Mouse (Mus musculus): ENCODE measurements around the gene Stxbp1. TPM values are rescaled to one million over a fixed set of nuclear protein-coding genes. Genes with fewer than 3 reads are reported as not detected.

The Stxbp1 gene
- total RNA-seq, 2 experiments from 2014 or later: 601 to 619 TPM

DNA sequence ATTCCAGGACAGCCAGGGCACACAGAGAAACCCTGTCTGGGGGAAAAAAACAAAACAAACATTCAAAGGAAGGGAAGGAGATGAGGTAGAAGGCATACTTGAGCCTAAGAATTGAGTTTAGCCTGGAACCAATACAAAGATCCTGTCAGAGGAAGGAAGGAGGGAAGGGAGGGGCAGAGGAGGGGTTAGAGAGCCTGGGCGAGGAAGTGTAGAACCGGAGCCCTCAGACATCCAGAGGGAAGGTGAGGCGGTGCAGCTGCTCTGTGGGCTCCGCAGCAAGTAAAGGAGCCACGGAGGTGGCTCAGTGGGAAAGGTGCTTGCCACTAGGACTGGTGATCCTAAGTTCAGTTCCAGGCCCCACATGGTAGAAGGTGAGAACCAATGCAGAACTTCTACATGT is 5.9 kb downstream of the Stxbp1 start:
- DNase-seq (ENCODE audit: low spot score in 2 of 2): no peak

DNA sequence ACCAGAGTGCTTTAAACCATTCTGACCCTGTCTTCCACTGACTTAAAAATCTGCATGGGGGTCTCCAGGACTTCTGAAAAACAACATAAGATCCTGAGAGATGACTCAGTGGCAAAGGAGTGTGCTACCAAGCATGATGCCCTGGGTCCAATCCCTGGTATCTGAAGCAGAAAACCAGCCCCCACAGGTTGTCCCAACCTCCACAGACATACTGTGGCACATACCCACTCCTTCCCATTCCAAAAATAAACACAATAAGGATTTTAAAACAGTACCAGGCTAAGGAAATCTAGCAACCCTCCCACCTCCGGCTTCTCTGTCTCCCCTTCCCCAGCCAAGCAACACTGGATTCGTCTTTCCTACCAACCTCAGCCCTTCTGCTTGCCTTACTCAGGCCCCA is 7.8 kb downstream of the Stxbp1 start:
- no peak for DNase-seq (ENCODE audit: low spot score in 2 of 2)

DNA sequence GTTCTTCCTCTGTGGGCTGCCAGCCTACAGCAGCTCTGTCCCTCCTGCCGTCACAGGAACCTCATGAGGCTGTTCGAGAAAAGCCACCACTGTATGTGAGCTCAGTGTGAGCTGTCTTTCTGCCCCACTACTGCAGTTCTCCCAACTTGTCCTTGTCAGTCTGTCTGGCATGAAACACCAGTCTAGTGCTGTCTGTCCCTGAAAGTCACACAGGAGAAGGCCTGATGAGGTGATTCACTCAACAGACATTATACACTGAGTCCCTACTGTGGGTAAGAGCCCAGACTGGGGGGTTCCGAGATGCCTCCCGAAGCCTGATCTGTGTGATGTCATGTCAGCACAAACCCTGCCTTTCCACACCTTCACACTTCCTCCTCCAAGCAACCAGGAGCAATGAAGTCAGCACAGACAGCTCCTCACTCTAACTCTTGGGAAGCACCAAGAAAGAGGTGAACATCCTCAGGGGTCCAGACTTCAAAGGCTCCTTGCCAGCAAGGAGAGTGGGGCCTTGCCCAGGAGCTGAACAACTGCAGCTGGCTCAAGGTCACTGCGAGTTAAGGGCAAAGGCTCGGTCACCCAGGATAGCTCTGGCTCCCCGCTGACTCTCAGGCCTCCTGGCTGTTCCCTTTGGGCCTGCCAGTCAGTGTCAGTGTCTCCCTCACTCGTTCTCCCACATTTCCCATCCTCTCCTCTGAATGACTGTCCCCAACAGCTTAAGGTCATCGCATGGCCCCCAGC is 8.7 kb downstream of the Stxbp1 start:
- no peak for DNase-seq (ENCODE audit: low spot score in 2 of 2)

DNA sequence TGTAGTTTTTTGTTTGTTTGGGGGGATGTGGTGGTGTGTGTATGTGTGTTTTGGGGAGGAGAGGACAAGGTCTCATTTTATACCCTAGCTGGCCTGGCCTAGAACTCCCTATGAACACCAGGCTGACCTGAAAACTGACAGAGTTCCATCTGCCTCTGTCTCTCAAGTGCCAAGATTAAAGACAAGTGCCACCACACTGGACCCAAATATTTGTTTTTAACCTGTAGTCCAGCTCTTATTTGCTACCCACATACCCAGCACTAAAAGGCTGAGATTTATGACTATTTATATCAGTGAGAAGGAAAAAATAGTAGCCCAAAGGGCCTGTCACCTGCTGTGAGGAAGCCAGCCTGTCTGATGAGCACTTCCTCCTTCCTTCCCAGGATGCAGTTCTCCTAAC is 11.5 kb downstream of the Stxbp1 start:
- no peak for DNase-seq (ENCODE audit: low spot score in 2 of 2)

DNA sequence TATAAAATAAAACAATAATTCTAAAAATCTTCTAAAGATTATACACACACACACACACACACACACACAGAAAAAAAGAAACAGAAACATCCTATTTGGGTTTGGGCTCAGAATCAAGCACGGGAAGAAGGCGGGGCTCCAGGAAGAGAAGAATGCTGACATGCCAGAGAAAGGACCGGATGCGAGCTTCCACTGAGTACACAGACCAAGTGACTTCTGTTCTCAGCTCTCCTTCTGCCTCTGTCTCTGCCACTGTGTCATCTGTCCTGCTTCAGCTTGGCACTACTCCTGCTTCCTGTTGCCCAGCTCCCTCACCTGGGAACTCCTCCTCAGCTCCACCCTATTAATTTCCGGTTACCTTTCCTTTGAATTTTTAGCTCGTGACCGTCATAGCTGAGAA is 12.5 kb downstream of the Stxbp1 start:
- DNase-seq (ENCODE audit: low spot score in 2 of 2): no peak

DNA sequence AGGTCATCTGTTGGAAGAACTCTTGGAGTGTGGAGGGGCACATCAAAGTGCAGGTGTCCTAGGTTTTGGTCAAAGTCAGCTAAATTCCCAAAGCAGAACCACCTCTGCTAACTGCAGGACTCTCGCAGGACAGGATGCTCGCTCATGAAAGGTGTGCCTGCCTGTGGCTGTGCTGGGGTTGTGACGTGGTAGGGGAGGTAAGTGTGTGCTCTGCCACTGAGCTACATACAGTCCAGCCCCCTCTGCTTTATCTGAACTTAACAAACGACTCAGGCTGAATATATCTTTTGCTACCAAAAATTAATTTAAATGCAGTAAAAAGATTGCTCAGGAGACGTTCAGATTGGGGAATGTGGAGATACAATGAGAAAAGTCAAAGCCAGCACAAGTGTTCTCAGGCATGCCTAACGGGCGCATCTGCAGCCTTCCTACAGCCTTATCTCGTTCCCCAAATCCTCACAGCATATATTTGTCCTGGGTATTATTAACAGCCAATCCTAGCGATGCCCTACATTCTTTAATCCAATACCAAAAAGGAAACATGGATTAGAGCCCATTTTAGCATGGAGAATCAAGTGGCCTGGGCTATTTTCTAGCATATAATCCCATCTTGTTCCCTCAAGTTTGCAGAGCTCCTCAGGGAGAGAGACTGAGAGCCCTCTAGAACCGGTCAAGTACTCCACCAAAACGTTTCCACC is 17.9 kb downstream of the Stxbp1 start:
- no peak for DNase-seq (ENCODE audit: low spot score in 2 of 2)

DNA sequence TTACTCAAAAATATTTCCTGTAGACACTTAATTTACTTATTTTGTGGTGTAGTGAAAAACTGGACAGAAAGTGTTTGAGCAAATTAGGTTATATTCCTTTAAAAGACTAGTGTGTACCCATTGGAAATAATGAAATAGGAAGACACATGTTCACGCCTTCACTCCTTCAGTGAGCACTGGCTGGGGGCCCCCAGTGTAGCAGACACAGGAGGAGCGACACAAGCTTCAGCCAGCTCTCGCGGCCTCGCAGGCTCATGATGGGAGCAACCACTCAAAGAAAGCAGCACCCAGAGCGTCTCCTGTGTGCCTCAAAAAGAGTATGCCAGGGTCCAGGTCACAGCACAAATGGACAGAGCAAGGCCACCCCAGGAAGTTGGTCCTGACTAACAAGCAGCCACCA is 21.2 kb downstream of the Stxbp1 start:
- no peak for DNase-seq (ENCODE audit: low spot score in 2 of 2)

DNA sequence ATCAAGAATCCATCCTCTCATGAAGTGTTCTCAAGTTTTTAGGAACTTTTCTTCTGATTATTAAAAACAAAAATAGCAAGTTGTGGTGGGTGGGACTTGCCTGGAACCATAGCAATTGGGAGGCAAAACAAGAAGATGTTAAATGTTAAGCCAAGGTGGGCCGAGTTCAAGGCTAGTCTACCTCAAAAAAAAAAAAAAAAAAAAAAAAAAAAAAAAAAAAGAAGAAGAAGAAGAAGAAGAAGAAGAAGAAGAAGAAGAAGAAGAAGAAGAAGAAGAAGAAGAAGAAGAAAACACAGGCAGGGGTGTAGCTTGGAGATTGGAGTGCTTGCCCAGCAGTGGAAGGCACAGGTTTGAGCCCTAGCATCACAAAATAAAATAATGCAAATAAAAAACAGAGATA is 22.3 kb downstream of the Stxbp1 start:
- DNase-seq (ENCODE audit: low spot score in 2 of 2): no peak

DNA sequence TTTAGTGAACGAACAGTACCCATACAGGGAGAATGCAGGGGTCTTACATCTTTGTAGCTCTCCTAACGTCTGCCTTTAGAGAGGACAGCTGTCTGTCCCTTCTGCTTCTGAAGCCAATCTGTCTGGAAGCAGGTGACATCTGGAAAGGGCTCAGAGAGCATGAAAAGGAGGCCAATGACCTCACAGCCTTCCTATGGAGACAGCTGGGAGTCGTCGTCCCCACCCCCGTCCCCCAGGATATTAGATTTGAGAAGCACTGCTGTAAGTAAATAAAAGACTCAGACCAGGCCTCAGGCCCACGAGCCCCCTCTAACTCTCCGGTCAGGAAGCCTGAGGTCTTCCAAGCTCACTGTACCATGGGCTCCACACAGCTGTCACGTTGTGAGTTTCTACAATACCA is 22.9 kb downstream of the Stxbp1 start:
- DNase-seq (ENCODE audit: low spot score in 2 of 2): no peak

DNA sequence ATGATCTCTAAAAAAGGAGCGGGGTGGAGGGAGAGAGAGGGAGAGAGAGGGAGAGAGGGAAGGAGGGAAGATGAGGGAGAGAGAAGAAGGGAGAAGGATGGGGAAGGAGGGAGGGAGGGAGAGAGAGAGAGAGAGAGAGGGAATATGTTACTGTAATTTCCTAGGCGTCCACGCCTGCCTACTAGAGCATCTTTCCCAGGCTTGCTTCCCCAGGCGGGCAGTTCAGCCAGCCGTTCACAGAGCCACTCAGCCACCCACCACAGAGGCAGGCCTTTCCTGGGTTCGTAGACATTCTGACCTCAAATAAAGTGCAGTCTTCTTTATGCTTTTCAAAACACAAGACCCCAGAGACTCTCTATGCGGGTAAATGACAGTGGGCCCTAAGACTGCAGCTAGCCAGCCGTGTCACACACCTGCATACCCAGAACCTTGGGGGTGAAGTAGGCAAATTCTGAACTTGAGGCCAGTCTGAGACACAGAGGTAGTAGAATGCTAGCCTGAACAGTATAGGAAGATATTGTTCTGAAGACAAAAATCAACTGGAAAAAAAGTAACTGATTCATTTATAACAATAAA is 23.4 kb downstream of the Stxbp1 start:
- DNase-seq (ENCODE audit: low spot score in 2 of 2): no peak

DNA sequence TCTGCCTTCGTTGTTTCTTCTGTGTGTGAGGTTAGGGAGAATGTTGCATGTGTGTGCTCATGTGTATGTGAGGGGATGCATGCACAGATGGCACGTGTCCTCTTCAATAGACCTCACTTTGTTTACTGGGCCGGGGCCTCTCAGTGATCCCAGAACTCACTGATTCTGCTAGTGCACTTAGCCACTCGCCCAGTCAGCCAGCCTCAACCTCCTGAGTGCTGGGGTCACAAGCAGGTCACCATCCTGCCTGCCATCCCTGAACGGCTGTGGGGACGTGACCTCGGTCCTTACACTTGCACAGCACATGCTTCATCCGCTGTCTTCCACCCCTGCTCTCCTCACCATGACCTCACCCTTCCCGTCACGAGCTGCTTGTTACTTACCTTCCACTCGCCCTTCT is 23.9 kb downstream of the Stxbp1 start:
- no peak for DNase-seq (ENCODE audit: low spot score in 2 of 2)

DNA sequence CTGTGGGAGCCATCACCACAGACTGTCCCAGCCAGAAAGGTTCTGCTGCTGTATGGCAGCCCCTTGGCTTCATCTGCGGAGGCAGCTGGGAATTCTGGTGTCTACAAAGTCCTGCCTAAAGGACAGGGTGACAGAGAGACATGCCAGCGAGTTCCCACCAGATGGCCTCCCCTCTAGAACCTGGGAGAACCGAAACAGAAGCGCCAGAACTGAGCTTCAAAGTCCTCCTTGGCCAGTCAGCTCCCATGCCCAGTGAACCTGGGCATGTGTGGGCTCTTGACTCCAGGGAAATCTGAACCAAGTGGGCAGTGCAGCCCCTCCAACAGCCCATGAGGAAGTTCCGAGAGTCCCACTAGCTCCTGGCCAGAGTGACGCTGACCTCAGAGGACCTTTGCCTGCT is 24.4 kb downstream of the Stxbp1 start:
- DNase-seq (ENCODE audit: low spot score in 2 of 2): no peak

DNA sequence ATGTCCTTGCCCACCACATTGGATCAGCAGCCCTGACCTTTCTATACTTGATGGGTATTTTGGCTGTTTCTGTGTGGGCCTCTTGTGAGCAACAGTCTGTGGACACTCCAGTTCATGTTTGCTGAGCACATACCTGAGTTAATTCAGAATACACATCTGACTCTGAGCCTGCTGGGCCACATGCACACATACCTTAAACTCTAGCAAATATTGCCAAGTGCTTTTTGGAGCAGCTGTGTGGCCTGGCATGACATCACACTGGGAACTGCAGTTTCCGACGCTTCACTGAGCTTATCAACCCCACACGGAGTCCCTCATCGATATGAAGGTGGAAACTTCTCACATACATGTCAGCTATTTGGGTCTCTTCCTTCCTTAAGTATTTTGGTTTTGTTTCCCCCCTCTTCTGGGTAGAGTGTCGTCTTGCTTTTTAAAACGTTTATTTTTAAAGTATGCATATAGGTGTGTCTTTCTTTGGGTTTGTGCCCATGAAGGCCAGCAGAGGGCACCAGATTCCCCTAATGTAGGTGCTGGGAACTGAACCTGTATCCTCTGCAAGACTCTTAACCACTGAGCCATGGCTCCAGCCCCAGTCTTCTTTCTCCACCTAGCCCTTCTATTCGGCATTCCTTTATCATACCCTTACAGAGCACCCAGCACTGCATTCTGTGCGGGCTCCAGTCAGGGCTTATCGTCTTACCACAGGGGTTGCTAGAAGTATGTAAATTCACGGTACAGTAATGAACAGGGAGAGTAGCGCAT is 25.8 kb downstream of the Stxbp1 start:
- DNase-seq (ENCODE audit: low spot score in 2 of 2): peak in 1 of 2 experiments; percentile 34

DNA sequence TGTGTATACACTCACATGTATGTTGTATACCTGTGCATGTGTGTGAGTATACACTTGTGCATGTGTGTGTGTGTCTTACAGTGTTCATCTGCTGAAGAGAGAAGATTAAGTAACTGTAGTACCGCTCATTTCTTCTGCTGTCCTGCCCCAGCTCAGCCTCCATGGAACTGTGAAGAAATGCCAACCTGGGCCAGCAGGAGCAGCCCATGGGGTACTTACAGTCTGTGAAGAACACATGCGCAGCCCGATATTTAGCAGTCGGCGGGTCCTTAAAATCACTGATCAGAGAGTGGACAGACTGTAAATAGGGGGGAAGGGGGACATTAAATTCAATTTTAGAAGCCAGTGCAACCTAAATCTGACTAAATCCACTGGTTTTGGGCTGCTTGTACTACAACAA is 28.8 kb downstream of the Stxbp1 start:
- DNase-seq (ENCODE audit: low spot score in 2 of 2): no peak

DNA sequence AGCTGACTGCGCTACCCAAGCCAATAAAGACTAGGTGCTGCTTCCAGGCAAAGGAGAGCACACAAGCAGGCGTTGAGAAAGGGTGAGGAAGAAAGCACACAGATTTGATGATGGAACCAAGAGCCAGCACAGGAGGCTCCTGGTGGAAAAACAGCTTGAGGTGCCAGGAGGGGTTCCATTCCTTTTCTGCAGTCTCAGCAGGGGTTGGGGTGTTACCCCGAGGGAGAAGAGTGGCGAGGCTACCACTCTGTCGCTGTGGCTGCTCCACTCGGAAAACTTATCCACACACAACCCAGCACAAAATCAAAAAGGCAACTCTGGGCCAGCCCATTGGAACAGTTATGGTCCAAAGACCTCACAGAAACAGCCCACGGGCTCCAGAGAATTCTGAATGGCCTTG is 29.5 kb downstream of the Stxbp1 start:
- DNase-seq (ENCODE audit: low spot score in 2 of 2): no peak

DNA sequence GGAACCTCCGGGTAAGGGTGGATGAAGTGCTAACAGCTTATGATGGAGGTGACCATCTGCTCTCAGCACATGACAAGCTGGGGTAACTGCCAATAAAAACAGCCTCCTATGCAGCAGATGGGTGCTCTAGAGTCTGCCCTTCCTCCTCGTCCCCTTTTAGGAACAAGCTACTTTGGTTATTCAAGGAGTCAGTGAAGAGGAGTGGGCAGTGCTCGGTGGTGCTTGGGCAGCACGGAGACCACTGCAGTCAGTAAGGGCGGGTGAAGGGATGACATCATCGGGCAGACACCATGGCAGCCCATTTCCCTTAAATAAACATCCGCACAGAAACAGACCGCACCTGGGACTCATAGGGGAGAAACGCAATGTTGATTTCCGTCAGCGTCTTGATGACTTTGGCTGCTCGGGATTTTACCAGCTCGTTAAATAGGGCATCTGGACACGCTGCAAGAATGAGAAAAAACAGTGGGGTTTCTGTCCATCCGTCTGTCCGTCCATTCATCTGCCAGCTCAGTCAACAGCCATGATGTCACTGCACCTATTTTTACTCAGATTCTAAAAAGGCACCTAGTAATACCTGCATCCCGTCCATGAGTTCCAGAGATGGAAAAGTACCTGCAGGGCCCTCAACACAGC is 30.0 kb downstream of the Stxbp1 start:
- DNase-seq (ENCODE audit: low spot score in 2 of 2): peak; percentile 62 to 86

DNA sequence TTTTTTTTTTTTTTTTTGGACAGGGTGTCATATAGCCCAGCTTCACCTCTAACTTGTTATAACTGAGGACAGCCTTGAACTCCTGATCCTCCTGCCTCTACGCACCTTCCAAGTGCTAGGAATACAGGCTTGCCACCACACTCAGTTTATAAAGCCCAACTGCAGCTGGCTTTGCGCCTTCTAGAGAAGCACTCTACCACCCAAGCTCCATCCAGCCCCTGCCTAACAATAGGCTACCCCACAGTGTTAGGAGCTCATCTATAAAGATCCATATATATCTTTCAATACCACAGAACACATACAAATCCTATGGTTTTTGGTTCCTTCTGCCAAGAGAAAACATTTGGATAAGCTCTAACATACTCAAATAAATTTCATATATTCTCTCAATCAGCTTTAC is 30.5 kb downstream of the Stxbp1 start:
- DNase-seq (ENCODE audit: low spot score in 2 of 2): no peak

DNA sequence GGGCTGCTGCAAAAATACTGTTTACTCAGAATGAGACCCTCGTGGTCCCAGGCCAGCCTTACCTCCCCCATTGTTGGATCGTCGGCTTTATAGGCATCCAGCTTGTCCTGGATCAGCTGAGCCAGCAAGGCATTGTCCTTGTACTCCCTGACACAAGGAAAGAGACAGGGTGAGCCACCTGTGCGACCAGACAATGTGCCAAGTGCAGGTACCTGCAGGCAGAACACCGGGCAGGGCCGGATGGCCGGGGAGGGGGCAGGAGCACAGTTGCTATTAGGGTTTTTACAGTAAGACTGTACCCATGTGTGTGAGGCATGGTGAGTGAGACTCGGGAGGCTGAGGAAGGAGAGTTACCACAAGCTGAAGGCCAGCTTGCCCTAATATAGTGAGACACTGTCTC is 35.1 kb downstream of the Stxbp1 start:
- no peak for DNase-seq (ENCODE audit: low spot score in 2 of 2)

DNA sequence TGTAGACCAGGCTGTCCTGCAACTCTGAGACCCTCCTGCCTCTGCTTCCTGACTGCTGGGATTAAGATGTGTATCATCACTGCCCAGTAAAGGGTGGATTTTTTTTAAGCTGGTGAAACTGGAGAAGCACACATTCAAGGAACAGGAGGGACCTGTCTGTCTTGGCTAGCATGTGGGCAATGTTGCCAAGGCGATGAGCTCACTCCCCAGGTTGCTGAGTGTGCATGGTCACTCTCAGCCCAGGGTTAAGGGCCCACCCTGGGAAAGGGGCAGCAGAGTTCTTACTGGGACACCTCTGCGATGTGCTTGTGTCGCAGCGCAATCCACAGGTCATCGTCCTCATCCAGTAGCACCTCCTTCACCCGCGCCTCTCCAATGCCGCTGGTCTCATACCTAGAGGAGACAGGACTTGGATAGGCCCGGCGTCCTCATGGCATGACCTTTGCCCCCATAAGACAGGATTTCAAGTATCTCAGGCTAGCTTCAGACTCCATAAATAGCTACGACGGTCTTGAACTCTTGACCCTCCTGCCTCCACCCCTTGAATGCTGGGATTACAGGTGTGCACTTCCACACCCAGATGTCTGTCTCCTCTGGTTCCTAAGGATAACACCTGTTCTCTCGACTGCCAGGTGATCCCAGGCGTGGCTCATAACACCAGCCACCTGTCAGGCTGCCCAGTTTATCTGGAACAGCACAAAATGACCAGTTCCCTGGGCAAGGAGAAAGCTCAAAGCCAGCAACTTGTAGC is 38.1 kb downstream of the Stxbp1 start:
- DNase-seq (ENCODE audit: low spot score in 2 of 2): no peak

DNA sequence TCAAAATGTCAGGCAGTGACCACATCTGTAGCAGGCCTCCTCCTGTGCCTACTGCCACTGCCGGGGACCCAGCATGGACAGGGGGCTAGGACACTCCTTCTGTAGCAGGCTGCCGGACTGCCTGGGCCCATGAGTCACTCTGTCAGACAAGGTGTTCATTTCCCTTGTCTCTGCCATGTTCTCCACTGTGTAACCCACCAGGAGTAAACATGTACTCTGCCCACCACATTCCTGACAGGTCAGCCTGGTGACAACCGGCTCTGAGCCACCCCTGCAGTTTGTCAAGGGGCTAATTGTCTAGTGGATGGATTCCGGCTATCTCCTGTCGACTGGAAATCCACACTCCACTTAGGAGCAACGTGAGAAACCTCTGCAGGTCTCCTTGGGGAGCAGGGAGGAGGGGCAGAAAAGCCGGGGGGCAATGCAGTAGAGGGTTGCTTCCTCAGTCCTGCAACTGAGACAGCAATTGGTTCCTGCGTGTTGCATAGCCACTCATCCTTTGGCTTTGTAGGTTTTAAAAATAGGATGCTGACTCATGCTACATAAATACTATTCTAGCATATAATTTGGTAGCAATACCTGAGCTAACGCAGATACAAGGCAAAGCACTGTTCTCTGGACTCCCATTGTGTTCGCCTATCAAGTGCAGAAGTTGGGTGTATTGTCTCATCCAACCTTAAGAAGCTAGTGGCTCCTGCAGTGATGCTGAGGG is 48.6 kb downstream of the Stxbp1 start:
- no peak for DNase-seq (ENCODE audit: low spot score in 2 of 2)
